Mouse (Mus musculus): ENCODE data around the gene Ddit4l. TPM values are rescaled to one million over a fixed set of nuclear protein-coding genes. Genes with fewer than 3 reads are reported as not detected.

Gene Ddit4l
- polyA plus RNA-seq, 1 experiment: 11.2 TPM

DNA sequence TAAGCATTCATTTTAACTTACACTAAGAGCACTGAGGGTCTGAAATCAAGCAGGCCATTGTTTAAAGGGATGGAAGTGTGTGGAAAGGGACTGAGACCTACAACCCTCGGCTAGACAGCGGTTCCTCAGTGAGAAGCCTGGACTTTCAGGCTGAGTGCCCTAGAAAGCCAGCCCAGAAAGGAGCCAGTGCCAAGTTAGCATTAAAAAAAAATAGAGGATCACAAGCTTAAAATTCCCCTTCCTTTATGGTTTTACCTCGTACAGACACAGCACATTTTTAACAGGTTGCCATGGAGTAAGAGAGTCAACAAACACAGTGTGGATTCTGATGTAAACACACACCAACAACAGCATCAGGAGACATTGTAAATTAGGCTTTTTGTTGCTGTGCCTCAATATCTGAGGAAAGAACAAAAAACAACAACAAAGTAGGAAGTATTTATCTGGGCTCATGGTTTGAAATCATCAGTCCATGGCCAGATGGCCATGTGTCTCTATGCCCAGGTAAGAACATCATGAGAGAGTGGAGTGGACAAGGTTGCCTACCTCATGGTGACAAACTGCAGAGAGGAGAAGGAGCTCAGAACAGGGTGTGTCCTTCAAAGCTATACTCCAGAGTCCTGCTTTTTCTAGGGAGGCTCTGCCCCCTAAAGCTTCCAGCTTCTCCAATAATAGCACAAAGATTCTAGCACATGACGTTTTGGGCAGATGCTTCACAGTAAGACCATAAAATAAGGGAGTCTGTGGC lies 10.1 kb upstream of the Ddit4l start:
- H3K36me3 ChIP-seq (ENCODE audit: control insufficient read depth, insufficient read depth, low read length): no peaks in the 10 kb centered on the region
- H3K4me3 ChIP-seq (ENCODE audit: control insufficient read depth, low read depth, low read length): no peak overlapping the region
- H3K27me3 ChIP-seq (ENCODE audit: control insufficient read depth, insufficient read depth, low read length): no peaks in the 10 kb centered on the region
- no peaks in the 10 kb centered on the region for H3K4me1 ChIP-seq (ENCODE audit: control insufficient read depth, insufficient read depth, low read length)
- no peak for TF ChIP-seq CTCF (IDR thresholded peaks at IDR 0.05; ENCODE audit: control insufficient read depth, insufficient read depth, insufficient replicate concordance, low read depth, low read length)
- H3K27ac ChIP-seq (ENCODE audit: control insufficient read depth, insufficient read depth, low read depth, low read length): no peak overlapping the region

DNA sequence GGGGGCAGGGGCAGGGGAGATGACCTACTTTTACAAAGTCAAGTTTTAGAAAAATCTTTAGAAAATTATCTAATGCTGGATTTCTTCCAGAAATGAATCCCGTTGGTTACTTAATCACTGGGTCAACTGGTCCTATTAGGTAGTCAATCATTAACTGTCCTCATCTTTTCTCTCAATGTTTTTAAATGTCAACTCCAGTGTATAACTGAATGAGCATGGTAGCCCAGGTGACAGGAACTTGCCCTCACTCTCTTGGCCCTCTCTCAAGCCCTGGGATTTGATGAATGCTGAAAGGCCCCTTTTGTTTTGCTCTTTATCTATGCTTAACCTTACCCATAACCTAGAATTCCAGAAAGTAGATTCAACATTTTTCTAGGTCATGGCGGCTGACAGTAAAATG lies 9.4 kb upstream of the Ddit4l start:
- Histone ChIP-seq H3K36me3 (ENCODE audit: control insufficient read depth, insufficient read depth, low read length) (no peaks in the 10 kb centered on the region), H3K27ac (ENCODE audit: control insufficient read depth, insufficient read depth, low read depth, low read length) (no peak overlapping the region), H3K4me1 (ENCODE audit: control insufficient read depth, insufficient read depth, low read length) (no peaks in the 10 kb centered on the region), H3K27me3 (ENCODE audit: control insufficient read depth, insufficient read depth, low read length) (no peaks in the 10 kb centered on the region), H3K4me3 (ENCODE audit: control insufficient read depth, low read depth, low read length) (no peak overlapping the region)
- TF ChIP-seq CTCF (IDR thresholded peaks at IDR 0.05; ENCODE audit: control insufficient read depth, insufficient read depth, insufficient replicate concordance, low read depth, low read length) (no peak), POLR2A (IDR thresholded peaks at IDR 0.05; ENCODE audit: control insufficient read depth, low read depth, low read length) (no peak)

- Histone ChIP-seq H3K27me3 (ENCODE audit: control insufficient read depth, insufficient read depth, low read length) (no peaks in the 10 kb centered on the region), H3K36me3 (ENCODE audit: control insufficient read depth, insufficient read depth, low read length) (no peaks in the 10 kb centered on the region), H3K4me3 (ENCODE audit: control insufficient read depth, low read depth, low read length) (no peak overlapping the region), H3K4me1 (ENCODE audit: control insufficient read depth, insufficient read depth, low read length) (peaks cover 13% of the 10 kb centered on the region), H3K27ac (ENCODE audit: control insufficient read depth, insufficient read depth, low read depth, low read length) (no peak overlapping the region)
- TF ChIP-seq POLR2A (IDR thresholded peaks at IDR 0.05; ENCODE audit: control insufficient read depth, low read depth, low read length) (no peak), CTCF (IDR thresholded peaks at IDR 0.05; ENCODE audit: control insufficient read depth, insufficient read depth, insufficient replicate concordance, low read depth, low read length) (no peak)
These were observed 872 bp upstream of the Ddit4l start for GRCm38 (mm10) chr3:137620540-137620939.

DNA sequence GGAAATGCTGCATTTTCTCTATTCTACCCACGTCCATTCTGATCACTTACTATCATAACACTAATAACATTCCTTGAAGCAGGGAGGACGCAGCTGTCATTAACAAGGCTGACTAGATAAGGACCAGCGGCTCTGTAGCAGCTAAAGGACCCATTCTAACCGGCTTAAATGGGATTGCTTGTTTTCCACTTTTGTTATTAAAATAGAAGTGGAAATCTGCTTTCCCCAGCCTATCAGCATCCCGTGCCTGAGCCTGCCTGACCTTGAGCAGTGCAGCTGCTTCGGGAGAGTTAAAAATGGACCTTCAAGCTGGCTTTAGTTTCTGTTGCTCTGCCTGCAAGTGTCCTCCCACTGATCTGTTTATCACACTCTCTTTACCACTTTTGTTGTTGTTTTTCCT lies 679 bp downstream of the Ddit4l start:
- peak overlapping the region; percentile 77 for H3K27ac ChIP-seq (ENCODE audit: control insufficient read depth, insufficient read depth, low read depth, low read length)
- no peaks in the 10 kb centered on the region for H3K36me3 ChIP-seq (ENCODE audit: control insufficient read depth, insufficient read depth, low read length)
- H3K4me1 ChIP-seq (ENCODE audit: control insufficient read depth, insufficient read depth, low read length): peaks cover 13% of the 10 kb centered on the region
- no peak overlapping the region; the same call in 1 of the 2 replicates for H3K4me3 ChIP-seq (ENCODE audit: control insufficient read depth, low read depth, low read length)
- TF ChIP-seq CTCF (IDR thresholded peaks at IDR 0.05; ENCODE audit: control insufficient read depth, insufficient read depth, insufficient replicate concordance, low read depth, low read length) (no peak), POLR2A (IDR thresholded peaks at IDR 0.05; ENCODE audit: control insufficient read depth, low read depth, low read length) (no peak)
- no peaks in the 10 kb centered on the region for H3K27me3 ChIP-seq (ENCODE audit: control insufficient read depth, insufficient read depth, low read length)

DNA sequence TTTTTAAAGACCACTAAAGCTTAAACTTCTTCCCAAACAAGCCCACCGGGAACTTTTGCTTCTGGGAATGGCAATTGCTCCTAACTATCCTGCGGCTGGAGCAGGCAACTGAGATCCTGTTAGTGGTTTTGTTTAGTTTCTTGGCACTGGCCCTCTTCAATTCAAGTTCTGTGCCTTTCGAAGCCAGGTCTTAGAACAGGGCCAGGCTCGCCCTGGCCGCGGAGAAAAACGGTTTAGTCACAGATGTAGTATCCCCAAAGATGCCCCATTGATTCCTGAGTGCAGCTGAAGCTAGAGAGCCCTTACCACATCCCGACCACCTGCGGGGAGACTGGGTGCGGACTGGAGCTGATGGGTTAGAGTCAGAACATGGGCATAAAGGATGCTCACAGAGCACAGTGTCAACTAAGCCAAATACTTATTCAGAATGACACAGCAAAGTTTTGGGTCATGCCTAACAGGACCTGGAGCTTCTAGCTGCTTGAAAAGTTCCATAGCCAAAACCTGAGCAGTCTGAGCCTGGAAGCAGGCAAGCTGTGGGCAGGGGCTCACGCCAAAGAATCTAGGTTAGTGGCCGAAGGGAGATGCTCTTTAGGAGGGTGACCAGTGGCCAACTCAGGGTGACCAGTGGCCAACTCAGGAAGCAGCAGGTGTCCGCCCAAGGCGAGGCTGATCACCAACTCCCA lies 1.6 kb downstream of the Ddit4l start:
- H3K36me3 ChIP-seq (ENCODE audit: control insufficient read depth, insufficient read depth, low read length): no peaks in the 10 kb centered on the region
- TF ChIP-seq POLR2A (IDR thresholded peaks at IDR 0.05; ENCODE audit: control insufficient read depth, low read depth, low read length): no peak
- TF ChIP-seq CTCF (IDR thresholded peaks at IDR 0.05; ENCODE audit: control insufficient read depth, insufficient read depth, insufficient replicate concordance, low read depth, low read length): no peak
- no peaks in the 10 kb centered on the region for H3K27me3 ChIP-seq (ENCODE audit: control insufficient read depth, insufficient read depth, low read length)
- H3K27ac ChIP-seq (ENCODE audit: control insufficient read depth, insufficient read depth, low read depth, low read length): peak overlapping the region; percentile 77
- peak overlapping the region; percentile 78 for H3K4me3 ChIP-seq (ENCODE audit: control insufficient read depth, low read depth, low read length)
- peaks cover 13% of the 10 kb centered on the region for H3K4me1 ChIP-seq (ENCODE audit: control insufficient read depth, insufficient read depth, low read length)

DNA sequence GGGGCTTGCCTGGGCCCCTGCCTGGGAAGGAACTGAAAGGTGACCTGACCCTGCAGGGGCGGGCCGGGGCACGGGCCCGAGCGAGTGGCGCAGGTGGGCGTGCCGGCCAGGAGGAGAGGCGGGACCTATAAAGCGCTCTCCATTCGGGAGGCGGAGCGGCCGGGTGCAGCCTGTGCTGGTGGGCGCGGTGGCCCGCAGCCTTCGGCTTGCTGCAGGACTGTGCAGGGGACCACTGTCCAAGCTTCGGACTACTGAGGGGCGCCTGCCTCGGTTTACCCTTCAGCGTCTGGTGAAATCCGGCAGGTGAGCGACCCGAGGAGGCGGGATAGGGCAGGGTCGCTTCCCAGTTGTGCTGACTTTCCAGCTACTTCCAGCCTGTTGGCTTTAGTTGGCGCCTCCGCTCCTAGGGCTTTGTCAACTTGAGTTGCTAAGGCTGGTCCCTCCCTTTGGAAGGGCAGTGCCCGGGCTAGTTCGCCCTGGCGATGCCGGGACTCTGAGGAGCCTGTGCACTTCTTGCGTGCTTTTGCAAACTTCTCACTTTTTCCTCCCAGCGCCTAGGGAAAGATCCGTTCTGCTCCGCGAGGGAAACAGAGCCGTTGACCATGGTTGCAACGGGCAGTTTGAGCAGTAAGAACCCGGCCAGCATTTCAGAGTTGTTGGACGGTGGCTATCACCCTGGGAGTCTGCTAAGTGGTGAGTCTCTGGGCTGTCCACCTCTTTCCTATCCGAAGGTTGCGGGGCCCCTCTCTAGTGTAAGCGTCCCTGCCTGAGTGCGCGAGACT lies 2.4 kb downstream of the Ddit4l start:
- Histone ChIP-seq H3K36me3 (ENCODE audit: control insufficient read depth, insufficient read depth, low read length) (no peaks in the 10 kb centered on the region), H3K4me1 (ENCODE audit: control insufficient read depth, insufficient read depth, low read length) (peaks cover 13% of the 10 kb centered on the region), H3K4me3 (ENCODE audit: control insufficient read depth, low read depth, low read length) (peak overlapping the region; percentile 78), H3K27me3 (ENCODE audit: control insufficient read depth, insufficient read depth, low read length) (no peaks in the 10 kb centered on the region), H3K27ac (ENCODE audit: control insufficient read depth, insufficient read depth, low read depth, low read length) (peak overlapping the region; percentile 14; the same call in 1 of the 2 replicates)
- TF ChIP-seq POLR2A (IDR thresholded peaks at IDR 0.05; ENCODE audit: control insufficient read depth, low read depth, low read length) (peak; percentile 67), CTCF (IDR thresholded peaks at IDR 0.05; ENCODE audit: control insufficient read depth, insufficient read depth, insufficient replicate concordance, low read depth, low read length) (no peak)

DNA sequence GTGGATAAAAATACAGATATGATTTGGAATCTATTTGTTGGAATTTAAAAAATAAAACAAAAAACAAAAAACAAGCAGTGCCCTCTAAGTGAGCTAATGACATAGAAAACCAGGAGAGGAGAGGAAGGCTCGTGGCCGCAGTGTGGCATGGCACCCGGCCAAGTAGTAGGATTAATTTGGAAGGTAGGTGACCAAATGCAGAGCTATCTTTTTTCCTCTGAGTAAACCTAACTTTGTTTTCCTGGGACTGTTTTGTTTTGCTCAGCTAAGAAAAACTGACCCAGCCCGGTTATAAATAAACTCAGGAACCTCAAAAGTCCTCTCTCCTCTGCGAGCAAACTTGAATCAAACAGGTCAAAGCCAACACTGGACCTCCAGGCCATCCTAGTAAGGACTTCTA lies 3.6 kb downstream of the Ddit4l start:
- Histone ChIP-seq H3K4me1 (ENCODE audit: control insufficient read depth, insufficient read depth, low read length) (peaks cover 13% of the 10 kb centered on the region), H3K27ac (ENCODE audit: control insufficient read depth, insufficient read depth, low read depth, low read length) (no peak overlapping the region), H3K27me3 (ENCODE audit: control insufficient read depth, insufficient read depth, low read length) (no peaks in the 10 kb centered on the region), H3K36me3 (ENCODE audit: control insufficient read depth, insufficient read depth, low read length) (no peaks in the 10 kb centered on the region), H3K4me3 (ENCODE audit: control insufficient read depth, low read depth, low read length) (peak overlapping the region; percentile 15; the same call in 1 of the 2 replicates)
- TF ChIP-seq POLR2A (IDR thresholded peaks at IDR 0.05; ENCODE audit: control insufficient read depth, low read depth, low read length) (no peak), CTCF (IDR thresholded peaks at IDR 0.05; ENCODE audit: control insufficient read depth, insufficient read depth, insufficient replicate concordance, low read depth, low read length) (no peak)

Measured in testis, adult 2 months (tissue).